Comparison of ENCODE assay signal across 9 mouse cellular contexts in the genomic region with DNA sequence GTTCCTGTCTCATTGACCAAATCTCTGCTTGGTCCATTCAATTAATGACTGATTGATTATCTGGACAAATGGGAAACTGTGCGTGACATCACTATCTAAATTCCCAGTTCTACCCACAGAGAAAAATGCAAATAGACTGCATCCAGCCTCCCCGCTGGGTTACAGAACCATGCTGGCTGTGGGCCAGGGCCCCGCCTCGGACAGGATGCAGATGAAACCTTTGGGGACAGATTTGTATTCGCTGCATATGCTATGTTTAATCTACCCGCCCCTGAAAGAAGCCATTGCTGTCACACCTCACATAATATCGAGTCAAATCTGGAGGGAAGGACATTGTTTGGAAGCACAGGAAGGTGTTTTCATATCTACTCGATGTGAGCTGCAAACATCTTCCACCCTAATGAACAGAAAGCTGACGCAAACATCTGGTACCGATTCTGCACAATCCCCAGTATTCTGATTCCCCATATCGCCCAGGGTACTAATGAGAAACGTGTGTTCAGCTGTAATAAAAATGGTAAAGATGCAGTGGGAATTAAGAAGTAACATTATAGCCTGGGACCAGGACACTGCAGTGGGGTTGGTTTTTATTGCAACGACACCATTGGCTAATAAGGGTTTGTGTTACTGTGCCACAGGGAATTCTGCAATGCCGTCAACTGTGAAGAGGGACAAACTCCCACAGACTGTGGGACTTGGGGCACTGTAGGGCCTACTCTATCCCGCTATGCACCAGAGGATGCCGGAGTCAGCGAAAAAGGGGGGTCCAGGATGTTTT.
DNase-seq lines count a peak whose midpoint lies in the region; ATAC-seq lines count a peak whose summit lies in the region.
"Had no signal": no experiment of that assay in that cellular context is flagged by ENCODE, and none has a peak within 500 bp of the region (broad histone marks: within the 10 kb centered on the region; RNA-seq: fewer than 3 reads in every experiment).

No protein-coding gene starts in this region.

- no peak overlapping the region for H3K9ac ChIP-seq in heart, embryonic 13.5 days
- H3K9ac ChIP-seq in heart, embryonic 12.5 days, result no peak overlapping the region
- no peak overlapping the region for H3K9ac ChIP-seq in lung, embryonic 15.5 days

- H3K27ac ChIP-seq in heart, embryonic 13.5 days (replicated peaks), result peak overlapping the region; percentile 20; the same call in 1 of the 2 replicates
- H3K27ac ChIP-seq in heart, embryonic 12.5 days (ENCODE audit: poor library complexity, severe bottlenecking), result no peak overlapping the region; the same call in 1 of the 2 replicates
- H3K27ac ChIP-seq in lung, embryonic 15.5 days, result peak overlapping the region; percentile 66

- no peaks in the 10 kb centered on the region for H3K9me3 ChIP-seq in heart, embryonic 13.5 days
- H3K9me3 ChIP-seq in heart, embryonic 12.5 days (replicated peaks), result no peaks in the 10 kb centered on the region
- no peaks in the 10 kb centered on the region for H3K9me3 ChIP-seq in lung, embryonic 15.5 days

- H3K36me3 ChIP-seq in heart, embryonic 13.5 days, result no peaks in the 10 kb centered on the region
- H3K36me3 ChIP-seq in heart, embryonic 12.5 days, result no peaks in the 10 kb centered on the region
- no peaks in the 10 kb centered on the region for H3K36me3 ChIP-seq in lung, embryonic 15.5 days

- no peaks in the 10 kb centered on the region for H3K27me3 ChIP-seq in heart, embryonic 13.5 days (replicated peaks)
- H3K27me3 ChIP-seq in heart, embryonic 12.5 days (replicated peaks), result no peaks in the 10 kb centered on the region
- H3K27me3 ChIP-seq in lung, embryonic 15.5 days, result no peaks in the 10 kb centered on the region

- WGBS in heart, embryonic 13.5 days, result 71% methylated on average over 17 of the region's 17 CpGs
- WGBS in heart, embryonic 12.5 days, result 80% methylated on average over 17 of the region's 17 CpGs
- 43% methylated on average over 17 of the region's 17 CpGs for WGBS in lung, embryonic 15.5 days

- DNase-seq in brain, adult 2 months (ENCODE audit: low read depth, low spot score), result peak; percentile 13
- DNase-seq in heart, postnatal 10 days, result peak; percentile 57 to 58
- no peak for DNase-seq in right cerebral cortex, postnatal 10 days (ENCODE audit: low spot score in 2 of 2)
- no peak for DNase-seq in left cerebral cortex, adult 18-20 months (ENCODE audit: low spot score in 2 of 2)

- intact Hi-C loops in heart, postnatal 10 days (cut with DNase I), result no loop called here

- no peak overlapping the region for H3K4me3 ChIP-seq in heart, embryonic 13.5 days
- no peak overlapping the region for H3K4me3 ChIP-seq in heart, embryonic 12.5 days
- no peak overlapping the region for H3K4me3 ChIP-seq in lung, embryonic 15.5 days
- H3K4me3 ChIP-seq: erythroblast, embryonic 14.5 days had no signal

- H3K4me1 ChIP-seq in heart, embryonic 13.5 days, result peaks cover 62% of the 10 kb centered on the region
- H3K4me1 ChIP-seq in heart, embryonic 12.5 days (replicated peaks), result peaks cover 72% of the 10 kb centered on the region
- peaks cover 63% of the 10 kb centered on the region for H3K4me1 ChIP-seq in lung, embryonic 15.5 days

- ATAC-seq in heart, embryonic 13.5 days (ENCODE audit: extremely low read depth, insufficient number of reproducible peaks, low FRiP score, low TSS enrichment), result no peak
- no peak for ATAC-seq in heart, embryonic 12.5 days (ENCODE audit: insufficient number of reproducible peaks, low FRiP score)
- no peak for ATAC-seq in lung, embryonic 15.5 days (ENCODE audit: borderline replicate concordance, extremely low read depth, low FRiP score, low TSS enrichment)
- no peak for ATAC-seq in megakaryocyte-erythroid progenitor cell, adult 5-6 weeks (replicated peaks; ENCODE audit: low FRiP score, low TSS enrichment, poor library complexity, severe bottlenecking)

- H3K4me2 ChIP-seq in heart, embryonic 13.5 days, result no peak overlapping the region
- H3K4me2 ChIP-seq in heart, embryonic 12.5 days, result no peak overlapping the region
- H3K4me2 ChIP-seq in lung, embryonic 15.5 days, result no peak overlapping the region

Comparison
In these comparisons a context has a peak if more than half of its experiments do, and no peak if none do; other contexts are left out.
1. DNase-seq: peak in brain, adult 2 months (single experiment) and heart, postnatal 10 days (2 of 2); none in right cerebral cortex, postnatal 10 days (0 of 2) and left cerebral cortex, adult 18-20 months (0 of 2).